Mouse (Mus musculus) liver, embryonic 14.5 days (tissue): ENCODE results near the gene Ccdc152.

Experiments used
- CTCF ChIP-seq: IDR thresholded peaks from 2 replicates; pipeline ENCODE4 v1.5.1; 2016; ENCODE audit warnings: antibody characterized with exemption, low read depth, control low read depth
- EP300 ChIP-seq: IDR thresholded peaks from 2 replicates; pipeline ENCODE4 v1.6.1; 2016; ENCODE audit warnings: antibody characterized with exemption, low read depth

GRCm38 (mm10) chr15:3259025-3259424 is 44.3 kb downstream of the Ccdc152 start:
- TF ChIP-seq CTCF = no peak
- no peak for TF ChIP-seq EP300
